Mouse (Mus musculus) kidney, adult 2 months (tissue): ENCODE data around the gene Ly6g6e. TPM values are rescaled to one million over a fixed set of nuclear protein-coding genes. Genes with fewer than 3 reads are reported as not detected.

Source experiments
- DNase-seq: peaks from one replicate; pipeline ENCODE4 v3.0.0; 2021
- H3K27ac ChIP-seq: fragments of 200-500 bp; 2 replicates; pipeline ENCODE4 v1.5.1; 2012; ENCODE audit warnings: low read depth, low read length, control low read depth, inconsistent platforms; ENCODE audit not compliant: insufficient read depth
- H3K27me3 ChIP-seq: fragments of 200-500 bp; replicated peaks from 2 replicates; pipeline ENCODE4 v1.6.1; 2012; ENCODE audit warnings: mild to moderate bottlenecking, moderate library complexity, low read length, inconsistent platforms; ENCODE audit not compliant: control insufficient read depth, insufficient read depth
- H3K36me3 ChIP-seq: fragments of 200-500 bp; 2 replicates; pipeline ENCODE4 v1.6.1; 2012; ENCODE audit warnings: mild to moderate bottlenecking, moderate library complexity, low read length, inconsistent platforms; ENCODE audit not compliant: control insufficient read depth, insufficient read depth
- H3K4me1 ChIP-seq: fragments of 200-500 bp; 2 replicates; pipeline ENCODE4 v1.6.1; 2011; ENCODE audit warnings: low read length; ENCODE audit not compliant: control insufficient read depth, insufficient read depth
- H3K4me3 ChIP-seq: fragments of 200-500 bp; 2 replicates; pipeline ENCODE4 v1.5.1; 2011; ENCODE audit warnings: mild to moderate bottlenecking, low read depth, low read length, control low read depth; ENCODE audit not compliant: insufficient read depth
- CTCF ChIP-seq: fragments of 200-500 bp; conservative IDR thresholded peaks from 2 replicates; pipeline ENCODE4 v1.5.1; 2011; ENCODE audit warnings: low read depth, mild to moderate bottlenecking, control low read depth, low read length, moderate library complexity, mixed read lengths; ENCODE audit not compliant: insufficient read depth, insufficient read length
- POLR2A ChIP-seq: fragments of 200-500 bp; IDR thresholded peaks from one replicate; pipeline ENCODE4 v1.6.1; 2011; ENCODE audit warnings: low read depth, low read length, control low read depth
- WGBS: fragments of 180-500 bp; shearing (Covaris S2); methylation state at CpG from one replicate; pipeline ENCODE4 v1.1.7; 2018; 5-methylcytosine and 5-hydroxymethylcytosine counted together
- polyA plus RNA-seq: library from polyadenylated mRNA; depleted of rRNA; stranded (reverse); fragments of >200 nt; gene quantifications from 2 replicates; pipeline ENCODE4 v1.2.3, GENCODE M21; 2012

Ly6g6e gene
- polyA plus RNA-seq, 1 experiment = 2.5 TPM

GRCm38 (mm10) chr17:35047688-35048087, 29.0 kb upstream of the Ly6g6e start:
- H3K4me3 ChIP-seq = peak overlapping the region; percentile 6; the same call in 1 of the 2 replicates
- peaks cover 15% of the 10 kb centered on the region for H3K4me1 ChIP-seq
- H3K27ac ChIP-seq = peak overlapping the region; percentile 94
- no peaks in the 10 kb centered on the region for H3K36me3 ChIP-seq
- 20% methylated on average over 1 of the region's 1 CpGs for WGBS
- no peaks in the 10 kb centered on the region for H3K27me3 ChIP-seq
- DNase-seq = peak; percentile 91
- TF ChIP-seq POLR2A (no peak), CTCF (no peak)

- peak overlapping the region; percentile 94 for H3K27ac ChIP-seq
- peaks cover 15% of the 10 kb centered on the region for H3K4me1 ChIP-seq
- TF ChIP-seq POLR2A (no peak), CTCF (no peak)
- WGBS = 20% methylated on average over 11 of the region's 11 CpGs
- DNase-seq = peak; percentile 61
- peak overlapping the region; percentile 6; the same call in 1 of the 2 replicates for H3K4me3 ChIP-seq
- no peaks in the 10 kb centered on the region; the same call in 1 of the 2 replicates for H3K36me3 ChIP-seq
- H3K27me3 ChIP-seq = no peaks in the 10 kb centered on the region
Measured at GRCm38 (mm10) chr17:35048149-35048931, 28.4 kb upstream of the Ly6g6e start.

GRCm38 (mm10) chr17:35048932-35049440, 27.7 kb upstream of the Ly6g6e start:
- peaks cover under 1% of the 10 kb centered on the region; the same call in 1 of the 2 replicates for H3K36me3 ChIP-seq
- no peak for DNase-seq
- no peak for TF ChIP-seq CTCF
- no peak for TF ChIP-seq POLR2A
- WGBS = 73% methylated on average over 5 of the region's 5 CpGs
- H3K4me3 ChIP-seq = no peak overlapping the region
- no peaks in the 10 kb centered on the region for H3K27me3 ChIP-seq
- H3K27ac ChIP-seq = peak overlapping the region; percentile 32; the same call in 1 of the 2 replicates
- peaks cover 15% of the 10 kb centered on the region for H3K4me1 ChIP-seq

GRCm38 (mm10) chr17:35049561-35050016, 27.1 kb upstream of the Ly6g6e start, which contains the start of gene Clic1:
Gene Clic1 (plus strand): TSS chr17:35049966.
- TF ChIP-seq CTCF = no peak
- TF ChIP-seq POLR2A = peak; percentile 43
- DNase-seq = peak; percentile 58
- Histone ChIP-seq H3K4me1 (peaks cover 15% of the 10 kb centered on the region), H3K4me3 (peak within 1 kb of the TSS; percentile 73), H3K36me3 (peaks cover 3% of the 10 kb centered on the region; the same call in 1 of the 2 replicates), H3K27me3 (no peaks in the 10 kb centered on the region), H3K27ac (peak within 1 kb of the TSS; percentile 85)
- 5% methylated on average over 11 of the region's 11 CpGs for WGBS

- TF ChIP-seq POLR2A (peak; percentile 68), CTCF (no peak)
- no peaks in the 10 kb centered on the region for H3K27me3 ChIP-seq
- peak overlapping the region; percentile 85 for H3K27ac ChIP-seq
- DNase-seq = peak; percentile 87
- peaks cover 15% of the 10 kb centered on the region for H3K4me1 ChIP-seq
- peak overlapping the region; percentile 73 for H3K4me3 ChIP-seq
- peaks cover 5% of the 10 kb centered on the region; the same call in 1 of the 2 replicates for H3K36me3 ChIP-seq
- under 1% methylated on average over 27 of the region's 27 CpGs for WGBS
Measured at GRCm38 (mm10) chr17:35050126-35050750, 26.5 kb upstream of the Ly6g6e start.

- WGBS = 5% methylated on average over 21 of the region's 21 CpGs
- Histone ChIP-seq H3K27ac (peak overlapping the region; percentile 90), H3K36me3 (peaks cover 7% of the 10 kb centered on the region; the same call in 1 of the 2 replicates), H3K27me3 (no peaks in the 10 kb centered on the region), H3K4me3 (peak overlapping the region; percentile 73), H3K4me1 (peaks cover 15% of the 10 kb centered on the region)
- TF ChIP-seq POLR2A (peak; percentile 26), CTCF (no peak)
- DNase-seq = peak; percentile 90
Measured at GRCm38 (mm10) chr17:35051156-35052086, 25.3 kb upstream of the Ly6g6e start.
